Mouse (Mus musculus): ENCODE data around the gene Retsat.

- TF ChIP-seq POLR2A (IDR thresholded peaks at IDR 0.05; ENCODE audit: extremely low read depth, insufficient read depth, low read length) (no peak), CTCF (IDR thresholded peaks at IDR 0.05; ENCODE audit: low read depth, low read length) (no peak)
Observed at GRCm38 (mm10) chr6:72610261-72610660, 12.0 kb downstream of the Retsat start.
